Mouse (Mus musculus) cerebral cortex, adult 2 months (tissue): ENCODE data around the gene Cdyl.

Experiments used
- WGBS: fragments of 180-500 bp; shearing (Covaris S2); methylation state at CpG from one replicate; pipeline ENCODE4 v1.1.7; 2018; 5-methylcytosine and 5-hydroxymethylcytosine counted together

Gene Cdyl

DNA sequence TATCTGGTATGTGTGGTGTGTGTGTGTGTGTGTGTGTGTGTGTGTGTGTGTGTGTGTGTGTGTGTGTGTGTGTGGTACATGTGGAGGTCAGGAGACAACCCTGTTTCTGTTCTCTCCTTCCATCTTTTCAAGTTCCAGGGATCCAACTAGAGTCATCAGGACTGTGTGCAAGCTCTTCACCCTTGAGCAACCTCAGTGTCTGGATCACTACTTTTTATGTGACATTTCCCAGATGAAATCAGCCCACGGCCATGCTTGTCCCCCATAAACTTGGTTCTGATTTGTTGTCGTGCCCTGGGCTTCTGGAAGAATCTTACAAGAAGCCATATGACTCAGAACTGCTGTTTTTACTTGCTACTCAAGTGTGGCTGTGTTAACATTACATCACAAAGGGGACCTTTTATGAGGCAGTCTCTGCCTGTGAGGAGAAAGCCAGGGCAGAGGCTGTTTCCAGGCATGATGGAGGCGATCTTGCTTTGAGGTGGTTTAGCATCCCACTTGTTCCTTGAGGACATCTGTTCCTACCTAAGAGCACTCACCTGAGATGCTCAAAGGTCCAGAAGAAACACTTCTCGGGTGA lies at the start of gene Cdyl:
TSS of gene Cdyl (plus strand) at position 428 of the 580 bp plus-strand sequence.
- WGBS: 75% methylated on average over 4 of the region's 4 CpGs

DNA sequence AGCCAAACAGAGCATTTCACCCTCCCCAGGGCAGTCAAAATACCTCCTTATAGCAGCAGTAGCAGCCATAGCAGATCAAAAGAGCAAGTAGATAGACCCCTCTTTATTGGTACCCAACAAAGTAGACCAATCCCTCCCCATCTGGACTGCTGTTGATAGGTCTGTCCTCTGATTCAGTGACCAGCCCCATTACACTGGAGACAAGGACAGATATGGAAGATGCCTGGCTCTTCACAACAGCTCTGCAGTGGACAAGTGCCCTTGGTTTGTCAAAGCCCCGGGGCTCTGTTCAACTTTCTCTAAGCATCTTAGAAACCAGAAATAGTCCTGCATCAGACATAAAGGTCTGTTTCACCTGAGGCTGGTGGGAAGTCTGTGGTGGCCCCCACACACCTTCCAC lies 47.1 kb upstream of the Cdyl start:
- WGBS: 86% methylated on average over 1 of the region's 1 CpGs

DNA sequence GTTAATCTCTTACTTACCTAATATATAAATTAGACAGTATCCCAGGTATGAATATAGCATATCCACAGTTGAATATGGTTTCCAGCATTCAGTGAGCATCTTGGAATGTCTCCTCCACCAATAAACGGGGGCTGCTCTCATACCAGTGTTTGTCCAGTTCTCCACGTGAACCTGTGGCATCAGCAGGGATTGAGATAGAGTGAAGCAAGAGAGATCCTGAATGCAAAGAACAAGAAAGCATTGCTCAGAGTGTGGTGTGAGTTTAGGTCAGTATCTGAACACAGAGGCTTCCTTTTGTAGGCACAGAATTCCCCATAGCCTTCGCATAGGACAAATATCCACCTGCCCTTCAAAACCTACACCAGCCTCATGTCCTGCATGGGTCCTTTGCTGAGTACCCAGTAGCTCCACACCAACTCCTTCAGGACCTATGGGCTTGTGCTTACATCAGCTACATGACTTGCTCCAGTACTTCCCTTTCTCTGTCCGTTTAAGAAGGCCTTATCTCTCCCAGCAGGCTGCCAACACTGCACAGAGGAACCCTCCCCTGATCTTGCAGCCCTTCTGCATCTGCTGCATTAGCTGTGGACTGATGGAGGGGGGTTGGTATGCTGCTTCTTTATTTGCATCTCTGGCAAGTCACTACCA lies 44.7 kb upstream of the Cdyl start:
- 81% methylated on average over 4 of the region's 4 CpGs for WGBS

DNA sequence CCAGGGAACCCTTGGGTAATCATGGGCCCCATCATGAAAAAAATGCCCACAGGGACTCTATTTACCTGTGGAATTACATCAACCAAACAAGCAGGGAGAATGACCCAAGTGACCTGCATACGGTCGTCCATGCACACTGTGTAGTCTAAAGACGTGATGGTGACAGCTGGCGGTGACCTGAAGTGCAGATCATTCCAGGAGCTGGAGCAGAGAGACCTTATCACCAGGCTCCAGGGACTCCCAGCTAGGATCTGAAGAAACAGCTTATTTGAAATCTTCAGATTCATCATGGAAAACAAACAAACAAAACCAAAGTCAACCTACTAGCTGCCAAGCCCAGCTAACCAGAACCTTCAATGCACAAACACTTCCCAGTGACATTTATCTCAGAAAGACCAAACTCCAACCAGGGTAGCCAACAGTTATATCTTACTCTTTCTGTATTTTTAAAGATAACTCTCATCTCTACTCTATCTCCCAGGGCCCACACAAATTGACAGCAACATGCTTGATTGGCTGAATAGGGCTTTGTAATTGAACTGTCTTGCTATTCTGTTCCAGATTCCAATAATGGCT lies 43.0 kb upstream of the Cdyl start:
- 86% methylated on average over 4 of the region's 4 CpGs for WGBS

DNA sequence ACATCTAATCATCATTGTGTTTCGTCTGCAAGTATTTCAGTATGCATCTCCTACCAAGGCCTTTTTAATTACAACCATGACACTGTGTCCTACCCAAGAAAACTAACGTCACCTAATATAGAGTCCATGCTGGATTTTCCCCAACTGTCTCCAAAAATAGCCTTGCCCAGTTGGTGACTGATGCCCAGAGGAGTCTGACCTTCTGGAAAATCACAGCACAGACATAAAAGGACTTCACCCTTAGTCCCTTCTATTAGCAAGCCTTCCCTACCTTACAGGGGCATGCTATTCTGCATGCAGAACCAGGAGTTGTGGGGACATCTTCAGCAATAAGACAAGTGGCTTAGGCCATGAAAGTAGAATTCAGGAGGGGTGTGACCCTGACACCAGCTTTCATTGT lies 40.3 kb upstream of the Cdyl start:
- 88% methylated on average over 2 of the region's 2 CpGs for WGBS

DNA sequence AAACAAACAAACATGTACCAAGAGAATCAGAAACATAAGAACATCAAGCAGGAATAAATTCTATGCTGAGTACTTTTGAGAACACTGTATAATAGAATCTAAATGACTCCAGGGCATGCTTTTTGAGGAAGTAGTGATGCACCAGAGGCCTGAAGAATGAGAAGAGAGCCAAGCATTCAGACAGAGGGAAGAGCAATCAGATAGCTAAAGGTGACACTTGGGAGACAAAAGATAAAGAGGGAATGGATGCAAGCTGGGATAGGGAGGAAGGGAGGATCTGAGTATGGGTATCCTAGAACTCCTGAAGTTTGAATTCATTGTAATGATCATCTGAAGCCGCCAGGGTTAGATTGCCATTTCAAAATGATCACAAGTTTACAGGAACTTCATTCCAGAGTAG lies 38.9 kb upstream of the Cdyl start:
- 78% methylated on average over 1 of the region's 1 CpGs for WGBS

DNA sequence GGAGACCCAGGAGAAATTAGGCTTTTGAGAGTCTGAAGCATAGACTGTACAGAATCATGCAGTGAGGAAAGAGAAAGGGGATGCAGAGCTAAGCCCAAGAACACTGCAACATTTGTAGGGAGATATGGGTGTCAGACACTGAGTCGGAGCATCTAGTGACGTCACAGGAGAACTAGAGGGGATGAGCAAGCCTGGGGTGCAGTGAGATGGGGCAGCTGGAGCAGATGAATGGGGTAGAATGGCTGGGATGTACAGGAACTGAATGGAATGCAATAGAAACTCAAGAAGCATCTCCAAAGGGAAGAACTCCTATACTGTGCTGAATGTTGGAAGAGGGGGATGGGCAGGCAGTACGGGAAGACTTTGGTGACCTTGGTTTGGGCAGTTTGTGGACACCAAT lies 34.8 kb upstream of the Cdyl start:
- 89% methylated on average over 3 of the region's 3 CpGs for WGBS

DNA sequence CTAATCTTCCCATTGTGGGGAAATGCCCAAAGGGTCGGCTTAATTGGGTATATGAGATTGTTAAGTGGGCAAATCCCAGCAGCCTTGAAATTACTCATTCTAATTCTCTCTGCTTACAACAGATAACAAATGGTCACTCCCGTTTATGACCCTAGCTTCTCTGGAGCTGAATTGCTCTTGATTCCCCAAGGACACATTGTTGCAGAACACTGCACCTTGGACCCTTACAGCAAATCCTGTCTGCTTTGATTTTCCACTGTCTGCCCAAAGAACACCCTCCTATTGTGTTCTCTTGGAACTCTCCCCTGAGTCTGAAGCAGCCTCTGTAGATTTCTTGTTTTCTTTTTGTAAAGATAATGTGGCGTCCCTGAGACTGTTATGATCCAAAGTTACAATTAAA lies 34.1 kb upstream of the Cdyl start:
- WGBS: 72% methylated on average over 3 of the region's 3 CpGs

DNA sequence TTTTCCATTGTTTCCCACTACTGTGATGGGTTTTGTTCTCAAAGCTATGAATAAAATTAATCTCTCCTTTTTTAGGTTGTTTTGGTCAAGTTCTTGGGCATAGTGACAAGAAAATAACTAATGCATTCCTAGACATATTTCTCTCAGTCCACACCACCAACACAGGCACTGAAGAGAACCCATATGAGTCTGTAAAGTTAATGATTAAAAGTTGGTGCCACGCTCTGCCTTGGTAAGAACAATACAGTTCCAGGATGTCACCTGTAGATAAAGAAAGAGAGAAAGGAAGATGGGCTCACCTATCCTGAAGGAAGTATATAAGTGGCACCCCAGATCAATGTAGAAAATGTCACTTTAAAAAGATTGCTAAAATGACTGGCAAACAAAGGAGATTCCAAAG lies 32.3 kb upstream of the Cdyl start:
- WGBS: 89% methylated on average over 1 of the region's 1 CpGs

DNA sequence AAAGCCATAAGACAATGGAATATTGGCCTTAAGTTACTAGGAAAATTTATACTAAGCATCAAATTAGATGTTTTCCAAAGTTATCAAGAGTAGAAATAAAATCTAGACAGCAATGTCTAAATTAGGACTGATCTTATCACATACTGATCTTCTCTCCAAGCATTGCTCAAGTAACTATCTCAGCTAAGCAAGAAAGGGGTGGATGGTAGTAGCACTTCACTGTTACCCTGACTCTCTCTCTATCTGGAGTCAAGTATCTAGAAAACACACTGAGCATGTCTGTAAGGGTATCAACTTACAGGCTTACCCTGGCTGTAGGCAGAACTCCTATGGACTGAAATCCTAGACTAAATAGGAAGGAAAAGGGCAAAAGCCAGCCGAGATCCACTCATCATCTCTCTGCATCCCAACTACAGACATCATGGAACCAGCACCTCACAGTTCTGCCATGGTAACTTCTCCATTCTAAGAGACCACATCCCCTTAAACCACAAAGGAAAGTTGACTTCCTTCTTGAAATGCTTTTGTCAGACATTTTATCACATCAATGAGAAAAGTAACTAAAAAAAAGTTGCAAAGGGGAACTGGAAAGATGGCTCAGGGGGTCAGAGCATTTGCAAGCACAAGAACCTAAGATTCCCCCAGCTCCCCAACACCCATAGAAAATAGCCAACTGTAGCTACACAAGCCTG lies 12.4 kb upstream of the Cdyl start:
- 94% methylated on average over 1 of the region's 1 CpGs for WGBS

DNA sequence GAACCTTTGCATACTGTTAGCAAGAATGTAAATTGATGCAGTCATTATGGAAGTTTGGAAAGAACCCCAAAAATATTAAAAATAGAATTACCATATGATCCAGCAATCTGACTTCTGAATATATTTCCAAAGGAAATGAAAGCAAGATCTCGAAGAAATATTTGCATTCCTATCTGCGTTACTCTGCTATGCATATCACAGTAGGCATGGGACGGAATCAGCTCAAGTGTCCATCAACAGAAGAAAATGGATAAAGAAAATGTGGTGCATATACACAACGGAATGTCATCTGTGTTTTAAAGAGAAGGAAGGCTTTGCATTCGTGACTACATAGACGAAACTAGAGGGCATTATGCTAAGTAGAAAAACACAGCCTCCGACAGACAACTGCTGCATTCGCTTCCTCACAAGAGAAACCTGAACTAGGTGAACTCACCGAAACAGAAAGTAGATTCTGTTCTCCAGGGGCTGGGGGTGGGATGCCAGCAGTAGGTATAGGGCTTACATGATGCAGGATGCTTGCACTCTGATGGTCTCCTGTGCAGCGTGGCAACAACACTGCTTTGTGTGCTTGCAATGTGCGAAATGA lies 9.3 kb upstream of the Cdyl start:
- 51% methylated on average over 11 of the region's 11 CpGs for WGBS

DNA sequence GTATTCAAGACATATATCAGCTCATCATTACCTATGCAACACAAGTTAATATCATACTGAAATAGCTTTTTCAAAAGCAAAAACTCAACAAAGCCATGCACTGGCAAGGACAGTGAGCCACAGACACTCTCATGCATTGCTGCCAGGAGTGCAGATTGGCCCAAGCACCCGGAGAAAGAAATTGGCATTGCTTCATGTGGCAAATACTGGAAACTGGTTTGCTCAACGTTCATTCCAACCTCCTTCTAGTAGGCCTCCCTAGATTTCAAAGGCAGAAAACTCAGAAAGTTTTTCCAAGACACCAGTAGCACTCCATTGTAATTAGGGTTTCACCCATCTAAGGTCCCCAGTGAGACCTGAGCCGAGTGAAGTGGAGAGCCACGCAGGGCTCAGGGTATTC lies 6.8 kb upstream of the Cdyl start:
- 69% methylated on average over 4 of the region's 4 CpGs for whole genome bisulfite sequencing

DNA sequence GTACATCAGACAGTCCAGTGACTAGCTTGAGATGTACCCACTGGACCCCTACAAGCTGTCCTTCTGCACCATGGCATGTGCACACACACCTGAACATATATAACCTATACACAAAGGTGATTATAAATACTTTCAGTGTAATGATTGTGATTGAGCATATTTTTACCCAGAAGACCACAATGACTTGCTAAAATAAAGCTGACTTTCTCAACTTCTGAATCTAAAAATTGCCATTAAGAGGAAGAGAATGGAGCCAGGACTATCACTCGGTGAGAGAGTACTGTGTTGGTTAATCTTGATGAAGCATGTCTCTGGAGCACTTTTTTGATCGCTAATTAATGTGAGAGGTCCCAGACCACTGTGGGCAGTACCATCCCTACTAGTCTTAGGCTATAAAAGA lies 2.8 kb upstream of the Cdyl start:
- 84% methylated on average over 2 of the region's 2 CpGs for WGBS

DNA sequence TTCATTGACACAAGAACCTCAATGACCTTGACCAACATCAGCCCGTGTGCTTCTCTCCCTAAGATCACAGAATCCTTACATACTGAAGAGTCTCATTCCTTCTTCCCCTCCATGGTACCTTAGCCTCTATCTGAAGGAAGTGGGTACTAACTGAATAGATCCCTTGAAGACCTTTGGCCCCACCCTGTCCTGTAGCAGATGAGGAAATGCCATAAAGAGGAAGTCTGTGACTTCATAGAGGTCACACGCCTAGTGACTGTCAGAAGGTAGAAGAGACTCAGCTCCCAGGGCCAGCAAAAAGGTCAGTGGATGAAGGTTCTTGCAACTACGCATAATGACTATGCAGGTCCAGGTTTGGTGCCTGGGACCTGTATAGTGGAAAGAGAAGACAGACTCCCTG lies 5.8 kb downstream of the Cdyl start:
- 88% methylated on average over 3 of the region's 3 CpGs for WGBS

DNA sequence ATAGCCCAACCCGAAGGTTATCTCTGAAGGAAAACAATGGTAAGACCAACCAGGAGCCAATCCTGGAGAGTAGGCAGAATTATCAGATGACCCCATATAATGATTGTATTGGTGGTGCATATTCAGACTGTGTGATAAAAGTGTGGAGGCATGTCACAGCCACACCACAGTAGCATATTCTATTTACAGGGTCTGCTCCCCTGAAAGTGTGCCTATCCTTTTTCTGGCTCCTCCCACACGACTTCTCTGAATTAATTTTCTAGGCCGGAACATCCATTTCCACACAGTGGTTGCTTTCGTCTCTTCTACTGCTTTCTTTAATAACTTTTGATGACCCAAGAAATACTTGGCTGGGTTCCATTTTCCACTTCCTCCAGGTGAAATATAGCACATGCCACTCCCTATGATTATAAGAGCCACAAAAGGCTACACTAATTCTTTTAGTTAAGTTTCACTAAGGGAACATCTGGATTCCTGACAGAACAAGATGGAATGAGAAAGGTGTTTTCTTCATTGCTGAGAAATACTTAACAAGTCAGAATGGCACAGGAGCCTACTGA lies 10.4 kb downstream of the Cdyl start:
- 53% methylated on average over 4 of the region's 4 CpGs for WGBS

DNA sequence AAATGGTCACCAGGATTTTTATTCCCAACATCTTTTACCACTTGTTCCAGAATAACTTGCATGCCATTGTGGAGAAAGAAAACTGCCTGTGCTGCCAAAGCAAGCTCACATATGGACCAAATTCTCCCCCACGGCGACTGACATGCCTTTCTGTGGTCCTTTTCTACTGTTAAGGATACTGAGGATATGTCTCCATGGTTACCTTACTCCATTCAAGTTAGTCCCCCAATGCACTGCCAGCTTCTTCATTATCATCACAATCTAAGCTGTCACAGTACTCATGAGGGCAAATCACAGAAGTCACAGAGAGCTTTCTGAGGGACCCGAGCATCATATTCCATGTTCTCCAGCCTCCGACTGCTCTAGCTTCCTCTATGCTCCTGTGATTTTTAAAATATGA lies 11.2 kb downstream of the Cdyl start:
- WGBS: 46% methylated on average over 4 of the region's 4 CpGs

DNA sequence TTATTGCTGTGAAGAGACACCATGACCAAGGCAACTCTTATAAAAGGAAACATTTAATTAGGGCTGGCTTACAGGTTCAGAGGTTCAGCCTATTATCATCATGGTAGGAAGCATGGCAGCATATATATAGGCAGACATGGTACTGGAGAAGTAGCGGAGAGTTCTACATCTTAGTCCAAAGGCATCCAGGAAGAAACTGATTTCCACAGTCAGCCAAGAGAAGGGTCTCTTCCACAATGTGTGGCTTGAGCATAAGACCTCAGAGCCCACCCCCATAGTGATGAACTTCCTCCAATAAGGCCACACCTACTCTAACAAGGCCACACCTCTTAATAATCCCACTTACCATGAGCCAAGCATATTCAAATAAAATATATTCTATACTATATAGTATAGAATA lies 17.3 kb downstream of the Cdyl start:
- 94% methylated on average over 1 of the region's 1 CpGs for WGBS

DNA sequence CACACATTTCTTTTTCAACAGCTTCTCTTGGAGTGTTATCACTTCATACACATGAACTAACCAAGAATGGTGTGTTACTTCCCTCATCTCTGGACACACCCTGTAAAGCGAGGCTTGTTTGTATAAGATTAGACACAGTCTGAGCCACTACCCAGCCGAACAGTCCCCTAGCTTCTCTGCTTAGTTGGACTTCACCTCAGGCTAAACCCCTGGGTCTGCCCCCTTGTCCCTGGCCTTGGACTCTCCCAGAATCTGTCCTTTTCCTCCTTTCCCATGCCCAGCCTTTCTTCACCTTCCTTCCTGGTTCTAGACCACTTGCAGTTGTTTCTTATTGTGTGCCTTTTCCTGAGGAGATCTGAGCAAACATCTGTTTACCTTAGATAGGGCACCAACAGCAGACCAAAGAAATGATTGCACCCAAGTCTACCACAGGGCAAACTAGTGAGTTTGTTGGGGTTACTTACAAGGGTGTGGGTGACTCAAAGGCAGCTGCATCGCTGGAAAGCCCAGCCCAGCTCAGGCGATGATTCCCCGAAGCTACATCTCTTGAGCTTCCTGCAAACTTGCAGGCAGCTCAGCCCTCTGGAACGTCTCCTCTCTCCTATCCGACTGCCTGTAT lies 17.9 kb downstream of the Cdyl start:
- WGBS: 87% methylated on average over 7 of the region's 7 CpGs

DNA sequence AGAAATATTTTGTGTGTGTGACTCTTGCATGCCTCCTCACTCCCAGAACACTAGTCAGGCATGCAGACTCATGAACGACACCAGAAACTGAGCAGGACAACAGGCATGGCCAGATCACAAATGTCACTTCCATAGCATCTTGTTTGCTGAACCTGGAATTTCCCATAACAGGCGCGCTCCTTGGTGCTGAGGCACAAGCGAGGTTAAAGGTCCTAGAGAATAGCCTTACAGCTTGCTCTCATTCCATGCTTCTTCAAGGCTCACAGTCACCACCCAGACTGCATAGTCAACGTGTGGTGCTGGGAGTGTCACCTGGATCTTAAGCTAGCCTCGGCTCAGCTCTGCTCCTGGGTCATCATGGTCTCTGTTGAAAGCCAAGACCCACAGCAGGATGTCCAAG lies 19.1 kb downstream of the Cdyl start:
- 94% methylated on average over 6 of the region's 6 CpGs for WGBS

DNA sequence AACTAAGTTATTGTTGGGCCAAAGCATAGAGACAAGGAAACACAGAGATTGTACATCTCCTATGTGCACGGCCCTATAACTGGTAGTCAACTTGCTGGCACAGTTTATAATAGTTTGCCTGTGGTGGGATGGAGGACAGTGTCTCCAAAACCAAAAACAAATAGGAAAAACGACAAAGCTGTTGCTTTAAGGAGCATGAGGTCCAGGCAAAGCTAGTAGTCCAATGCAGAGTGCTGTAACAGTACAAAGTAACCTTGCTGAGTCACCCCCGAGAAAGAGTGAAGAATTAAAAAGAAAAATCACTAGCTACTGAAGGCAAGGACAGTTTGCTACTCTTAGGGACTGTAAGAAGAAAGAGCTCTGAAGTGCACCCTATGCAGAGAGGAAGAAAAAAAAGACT lies 21.7 kb downstream of the Cdyl start:
- WGBS: 86% methylated on average over 3 of the region's 3 CpGs

DNA sequence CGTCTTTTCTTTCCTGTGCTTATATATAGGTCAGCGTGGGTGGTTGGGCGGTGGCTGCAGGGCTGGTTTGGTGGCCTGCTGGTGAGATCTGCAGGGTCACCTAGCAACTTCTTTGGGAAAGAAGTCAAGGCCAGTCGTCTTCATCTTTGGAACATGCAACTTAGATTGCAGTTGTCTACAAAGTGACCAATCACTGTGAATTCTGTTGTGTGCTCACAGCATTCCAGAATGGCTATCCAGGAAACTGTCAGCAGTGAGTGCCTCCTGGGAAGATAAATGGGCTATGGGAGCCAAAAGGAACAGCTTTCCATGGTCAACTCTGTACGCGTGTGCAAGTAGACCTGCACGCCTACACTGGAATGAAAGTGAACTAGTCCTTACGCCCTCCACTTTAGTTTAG lies 26.6 kb downstream of the Cdyl start:
- WGBS: 71% methylated on average over 8 of the region's 8 CpGs

DNA sequence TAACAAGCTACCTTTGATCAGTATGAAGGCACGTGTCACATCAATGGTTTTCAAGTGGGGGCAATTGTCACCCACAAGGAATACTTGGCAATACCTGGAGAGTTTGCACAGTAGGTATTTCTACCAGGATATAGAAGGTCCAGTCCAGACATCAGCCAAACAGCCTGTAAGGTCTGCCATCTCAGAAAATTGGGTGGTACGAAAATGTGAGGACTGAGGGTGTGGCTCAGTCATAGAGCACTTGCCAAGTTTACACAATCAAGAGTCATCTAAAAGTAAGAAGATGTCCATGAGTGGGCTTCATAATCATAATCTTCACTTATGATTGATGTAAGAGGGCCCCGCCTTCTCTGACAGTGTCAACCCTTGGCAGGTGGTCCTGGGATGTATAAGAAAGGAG lies 29.9 kb downstream of the Cdyl start:
- 92% methylated on average over 3 of the region's 3 CpGs for WGBS
